Mouse (Mus musculus) spleen, postnatal 0 days (tissue): ENCODE measurements around the gene Kcnh3. TPM values are rescaled to one million over a fixed set of nuclear protein-coding genes. Genes with fewer than 3 reads are reported as not detected.

Source experiments
- polyA plus RNA-seq: library from polyadenylated mRNA; unstranded; fragments of >200 nt; fragmentation: Nextera tagmentation; extraction: Ambion mirVana; gene quantifications from 2 replicates; pipeline ENCODE4 v1.2.1, GENCODE M21; 2015

Kcnh3 gene
- polyA plus RNA-seq: 0.50 and 0.59 TPM in 2 replicates

DNA sequence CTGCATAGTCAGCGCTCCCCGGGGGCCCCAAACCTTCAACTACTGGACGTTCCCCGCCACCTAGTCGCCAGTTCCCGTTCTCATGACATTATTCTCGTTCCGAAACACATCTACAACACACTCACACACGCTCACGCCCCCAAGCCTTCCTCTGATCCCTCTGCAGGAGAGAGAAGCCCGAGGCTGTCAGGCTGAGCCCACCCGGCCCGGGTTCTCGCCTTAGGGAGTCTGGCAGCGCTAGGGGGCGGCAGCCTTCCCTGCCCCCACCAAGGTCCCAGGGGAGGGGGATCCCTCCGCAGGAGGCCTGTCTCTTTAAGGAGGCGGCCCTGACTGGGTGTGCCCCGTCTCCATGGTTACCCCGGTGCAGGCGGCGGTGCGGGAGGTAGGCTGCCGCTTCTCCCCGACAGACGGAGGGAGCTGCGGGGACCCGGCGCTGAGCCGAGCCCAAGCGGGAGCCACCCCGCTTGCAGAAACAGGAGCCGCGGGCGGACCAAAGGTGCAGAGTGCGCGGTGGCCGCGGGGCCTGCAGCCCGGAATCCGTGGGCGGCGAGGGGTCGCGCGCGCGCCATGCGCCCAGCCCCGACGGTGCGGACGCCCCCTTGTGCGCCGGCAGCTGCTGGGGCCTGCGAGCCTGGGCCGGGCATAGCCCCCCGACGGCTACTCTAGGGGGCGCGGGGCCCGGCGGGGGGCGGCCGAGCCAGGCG, at the start of gene Kcnh3:
Gene Kcnh3 (plus strand): TSS at position 654 of the 704 bp plus-strand sequence.

GRCm38 (mm10) chr15:99251626-99252380, 27.1 kb downstream of the Kcnh3 start, which contains the start of gene Mcrs1:
Gene Mcrs1 (minus strand): TSS chr15:99251961.

Other genes starting within 250 kb of the Kcnh3 start
- 222 and 241 TPM in 2 replicates for gene Tuba1c, start 195.0 kb upstream of the Kcnh3 start, polyA plus RNA-seq
- 1.5 and 1.8 TPM in 2 replicates for gene Prph, start 169.7 kb upstream of the Kcnh3 start, polyA plus RNA-seq
- gene Troap, start 150.3 kb upstream of the Kcnh3 start, polyA plus RNA-seq: 18.9 and 20.9 TPM in 2 replicates
- gene C1ql4, start 137.0 kb upstream of the Kcnh3 start, polyA plus RNA-seq: not detected in 2 replicates
- not detected in 2 replicates for gene Dnajc22, start 131.7 kb upstream of the Kcnh3 start, polyA plus RNA-seq
- 6.1 and 6.6 TPM in 2 replicates for gene Spats2, start 98.9 kb upstream of the Kcnh3 start, polyA plus RNA-seq
- gene Mcrs1, start 27.1 kb downstream of the Kcnh3 start, polyA plus RNA-seq: 66.4 and 69.8 TPM in 2 replicates
- 11.2 and 16.8 TPM in 2 replicates for gene Prpf40b, start 70.2 kb downstream of the Kcnh3 start, polyA plus RNA-seq
- 0.05 TPM in 1 of 2 replicates, not detected in the other for gene Fam186b, start 71.0 kb downstream of the Kcnh3 start, polyA plus RNA-seq
- gene Fmnl3, start 145.6 kb downstream of the Kcnh3 start, polyA plus RNA-seq: 7.0 and 9.0 TPM in 2 replicates
- 228 and 262 TPM in 2 replicates for gene Tmbim6, start 168.0 kb downstream of the Kcnh3 start, polyA plus RNA-seq
- gene Nckap5l, start 232.9 kb downstream of the Kcnh3 start, polyA plus RNA-seq: 1.4 and 2.2 TPM in 2 replicates
- 7.7 and 8.2 TPM in 2 replicates for gene Bcdin3d, start 249.9 kb downstream of the Kcnh3 start, polyA plus RNA-seq